ENCODE assay signal across 12 mouse cellular contexts in genomic region chr17:45863471-45864205, GRCm38 (mm10).
DNase-seq lines count a peak whose midpoint lies in the region; ATAC-seq and TF ChIP-seq lines count a peak whose summit lies in the region.
"Had no signal": no experiment of that assay in that cellular context is flagged by ENCODE, and none has a peak within 500 bp of the region (broad histone marks: within the 10 kb centered on the region; RNA-seq: fewer than 3 reads in every experiment).

No protein-coding gene starts in this region.

- 50% methylated on average over 10 of the region's 10 CpGs for WGBS in heart, embryonic 10.5 days
- WGBS in heart, adult 2 months, result 94% methylated on average over 10 of the region's 10 CpGs
- 61% methylated on average over 10 of the region's 10 CpGs for WGBS in intestine, postnatal 0 days

- no peak overlapping the region for H3K4me3 ChIP-seq in heart, embryonic 10.5 days
- H3K4me3 ChIP-seq in heart, adult 2 months, result no peak overlapping the region
- H3K4me3 ChIP-seq in E14TG2a.4 (replicated peaks; ENCODE audit: low read length), result 0 out of 2 replicates have a peak overlapping the region, but pooled peaks have one; percentile 13
- no peak overlapping the region for H3K4me3 ChIP-seq in intestine, postnatal 0 days (ENCODE audit: low read depth, low read length)
- H3K4me3 ChIP-seq: forebrain, embryonic 15.5 days; liver, embryonic 12.5 days had no signal

- H3K36me3 ChIP-seq in heart, embryonic 10.5 days, result no peaks in the 10 kb centered on the region
- H3K36me3 ChIP-seq in heart, adult 2 months (ENCODE audit: control insufficient read depth, insufficient read depth, low read length), result no peaks in the 10 kb centered on the region
- H3K36me3 ChIP-seq in E14TG2a.4 (ENCODE audit: insufficient read depth, low read length), result no peaks in the 10 kb centered on the region
- H3K36me3 ChIP-seq in intestine, postnatal 0 days (ENCODE audit: control insufficient read depth, insufficient read depth), result no peaks in the 10 kb centered on the region
- H3K36me3 ChIP-seq: forebrain, embryonic 15.5 days; liver, embryonic 12.5 days had no signal

- TF ChIP-seq CTCF in heart, adult 2 months (IDR thresholded peaks at IDR 0.05), result no peak
- TF ChIP-seq CTCF in E14TG2a.4 (conservative IDR thresholded peaks at IDR 0.05; ENCODE audit: low read length), result no peak
- no peak for TF ChIP-seq CTCF in intestine, postnatal 0 days (IDR thresholded peaks at IDR 0.05; ENCODE audit: low read depth)

- H3K79me2 ChIP-seq in heart, adult 2 months (replicated peaks; ENCODE audit: control insufficient read depth, insufficient read depth, low read length), result no peaks in the 10 kb centered on the region

- peaks cover 22% of the 10 kb centered on the region; the same call in 1 of the 2 replicates for H3K27me3 ChIP-seq in heart, embryonic 10.5 days (ENCODE audit: insufficient read depth, poor library complexity, severe bottlenecking)
- H3K27me3 ChIP-seq in heart, adult 2 months (ENCODE audit: control insufficient read depth, insufficient read depth, low read length), result no peaks in the 10 kb centered on the region
- peaks cover 26% of the 10 kb centered on the region for H3K27me3 ChIP-seq in E14TG2a.4 (ENCODE audit: insufficient read depth, low read length)
- H3K27me3 ChIP-seq in intestine, postnatal 0 days (replicated peaks; ENCODE audit: control insufficient read depth, insufficient read depth, low read length), result no peaks in the 10 kb centered on the region
- H3K27me3 ChIP-seq: forebrain, embryonic 15.5 days had no signal

- H3K27ac ChIP-seq in heart, embryonic 10.5 days, result peak overlapping the region; percentile 68
- no peak overlapping the region for H3K27ac ChIP-seq in heart, adult 2 months
- no peak overlapping the region; the same call in 1 of the 2 replicates for H3K27ac ChIP-seq in intestine, postnatal 0 days (ENCODE audit: low read depth, low read length)
- H3K27ac ChIP-seq: forebrain, embryonic 15.5 days; liver, embryonic 12.5 days had no signal

- no peak for TF ChIP-seq POLR2A in heart, adult 2 months (IDR thresholded peaks at IDR 0.05; ENCODE audit: insufficient read depth, low read depth, low read length)

- H3K9ac ChIP-seq in heart, adult 2 months (ENCODE audit: low read depth, low read length), result no peak overlapping the region
- H3K9ac ChIP-seq in intestine, postnatal 0 days (ENCODE audit: low read depth, low read length), result no peak overlapping the region
- H3K9ac ChIP-seq: forebrain, embryonic 15.5 days; liver, embryonic 12.5 days had no signal

- 0 out of 2 replicates have a peak, but pooled peaks have one; percentile 23 for ATAC-seq in intestine, postnatal 0 days
- ATAC-seq in megakaryocyte progenitor cell, adult 5-6 weeks (replicated peaks; ENCODE audit: poor library complexity), result no peak
- ATAC-seq: forebrain, embryonic 15.5 days; liver, embryonic 12.5 days had no signal

- no peak overlapping the region for H3K4me2 ChIP-seq in intestine, postnatal 0 days (replicated peaks; ENCODE audit: low read depth)
- H3K4me2 ChIP-seq: forebrain, embryonic 15.5 days; liver, embryonic 12.5 days had no signal

- intact Hi-C loops in heart, adult 2 months (cut with DNase I), result no loop called here
- intact Hi-C loops in left cerebral cortex, postnatal 25 days (cut with DNase I), result no loop called here

- DNase-seq in heart, embryonic 10.5 days (ENCODE audit: low spot score), result no peak
- no peak for DNase-seq in heart, adult 2 months
- peak; percentile 77 for DNase-seq in kidney, postnatal 14 days
- DNase-seq in left cerebral cortex, postnatal 25 days (ENCODE audit: low spot score in 2 of 2), result no peak
- no peak for DNase-seq in spleen, adult 18-20 months
- DNase-seq: cerebellum, adult 18-20 months; right cerebral cortex, adult 18-20 months had no signal

- no peak for TF ChIP-seq EP300 in heart, adult 2 months (IDR thresholded peaks at IDR 0.05; ENCODE audit: insufficient read depth, low read depth, low read length)

- H3K4me1 ChIP-seq in heart, embryonic 10.5 days, result peaks cover 52% of the 10 kb centered on the region
- peaks cover 14% of the 10 kb centered on the region for H3K4me1 ChIP-seq in heart, adult 2 months (ENCODE audit: control insufficient read depth, insufficient read depth, low read length)
- H3K4me1 ChIP-seq in E14TG2a.4 (replicated peaks; ENCODE audit: low read depth, low read length), result peaks cover 33% of the 10 kb centered on the region
- peaks cover 19% of the 10 kb centered on the region for H3K4me1 ChIP-seq in intestine, postnatal 0 days (replicated peaks; ENCODE audit: control insufficient read depth, insufficient read depth, low read length)
- H3K4me1 ChIP-seq: forebrain, embryonic 15.5 days had no signal

- H3K9me3 ChIP-seq in heart, embryonic 10.5 days, result 0 out of 2 replicates have a peak, but pooled peaks cover 1% of the 10 kb centered on the region
- peaks cover 4% of the 10 kb centered on the region for H3K9me3 ChIP-seq in E14TG2a.4 (ENCODE audit: low read length)
- H3K9me3 ChIP-seq in intestine, postnatal 0 days (ENCODE audit: control insufficient read depth), result peaks cover 5% of the 10 kb centered on the region; the same call in 1 of the 2 replicates
- H3K9me3 ChIP-seq: forebrain, embryonic 15.5 days; liver, embryonic 12.5 days had no signal
